Mouse (Mus musculus) embryonic fibroblast, embryonic 13.5 days (primary cell): ENCODE results near the gene Zfp146.
A peak's percentile ranks its signal among the peaks of the same experiment; 100 is the strongest.

Source experiments
- CTCF ChIP-seq: IDR thresholded peaks from 2 replicates; pipeline ENCODE4 v1.5.1; 2011; ENCODE audit warnings: mild to moderate bottlenecking, control low read depth, low read length, moderate library complexity, borderline replicate concordance; ENCODE audit not compliant: insufficient read depth
- POLR2A ChIP-seq: IDR thresholded peaks from 2 replicates; pipeline ENCODE4 v1.6.1; 2011; ENCODE audit warnings: low read depth, mild to moderate bottlenecking, control low read depth, low read length, moderate library complexity

GRCm38 (mm10) chr7:30194884-30195283, 25.3 kb upstream of the Zfp146 start:
- no peak for TF ChIP-seq CTCF
- TF ChIP-seq POLR2A = peak; percentile 96
